Mouse (Mus musculus) midbrain, embryonic 15.5 days (tissue): Measurements from ENCODE around the gene Ube2q2. TPM values are rescaled to one million over a fixed set of nuclear protein-coding genes. Genes with fewer than 3 reads are reported as not detected.

ENCODE experiments used
- ATAC-seq: fragments of 200-750 bp; cut with Nextera tagmentation; replicated peaks from 2 replicates; pipeline ENCODE4 v1.8.0; 2017; ENCODE audit warnings: moderate TSS enrichment
- H3K27ac ChIP-seq: fragments of 300-500 bp; sonication (generic); 2 replicates; pipeline ENCODE4 v1.5.1; 2015; ENCODE audit warnings: mild to moderate bottlenecking, inconsistent platforms
- H3K27me3 ChIP-seq: fragments of 300-500 bp; sonication (generic); replicated peaks from 2 replicates; pipeline ENCODE4 v1.6.1; 2015; ENCODE audit warnings: inconsistent platforms
- H3K36me3 ChIP-seq: fragments of 300-500 bp; sonication (generic); replicated peaks from 2 replicates; pipeline ENCODE4 v1.6.1; 2015; ENCODE audit warnings: inconsistent platforms
- H3K4me1 ChIP-seq: fragments of 300-500 bp; sonication (generic); 2 replicates; pipeline ENCODE4 v1.6.1; 2015; ENCODE audit warnings: inconsistent platforms
- H3K4me2 ChIP-seq: fragments of 300-500 bp; sonication (generic); 2 replicates; pipeline ENCODE4 v1.6.1; 2015; ENCODE audit warnings: inconsistent platforms, mild to moderate bottlenecking, moderate library complexity
- H3K4me3 ChIP-seq: fragments of 300-500 bp; sonication (generic); 2 replicates; pipeline ENCODE4 v1.5.1; 2015; ENCODE audit warnings: mild to moderate bottlenecking, inconsistent platforms
- H3K9ac ChIP-seq: fragments of 300-500 bp; sonication (generic); 2 replicates; pipeline ENCODE4 v1.6.1; 2015; ENCODE audit warnings: mild to moderate bottlenecking, inconsistent platforms
- H3K9me3 ChIP-seq: fragments of 300-500 bp; sonication (generic); 2 replicates; pipeline ENCODE4 v1.6.1; 2016; ENCODE audit warnings: inconsistent platforms
- WGBS: fragments of 180-500 bp; shearing (Covaris S2); methylation state at CpG from one replicate; pipeline ENCODE4 v1.1.7; 2015; ENCODE audit warnings: mixed read lengths; 5-methylcytosine and 5-hydroxymethylcytosine counted together
- polyA plus RNA-seq: library from polyadenylated mRNA; unstranded; fragments of >200 nt; fragmentation: Nextera tagmentation; extraction: Ambion mirVana; gene quantifications from 2 replicates; pipeline ENCODE4 v1.2.1, GENCODE M21; 2015

The Ube2q2 gene
- polyA plus RNA-seq, 1 experiment from 2014 or later, result 40.3 TPM

DNA sequence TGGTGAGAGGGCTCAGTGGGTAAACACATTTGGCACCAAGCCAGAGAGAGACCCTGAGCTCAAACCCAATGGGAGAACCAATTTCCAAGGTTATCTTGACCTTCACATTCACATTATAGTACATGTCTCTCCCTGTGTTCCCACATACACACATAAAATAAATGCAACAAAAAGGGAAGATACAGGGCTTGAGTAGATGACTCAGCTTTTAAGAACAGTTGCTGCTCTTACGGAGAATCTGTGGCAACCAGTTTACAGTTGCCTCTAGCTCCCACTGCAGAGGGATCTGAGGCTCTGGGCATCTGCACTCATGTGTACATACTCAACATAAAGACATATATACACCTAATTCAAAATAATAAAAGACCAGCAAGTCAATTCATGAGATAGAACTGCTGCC lies 49.6 kb downstream of the Ube2q2 start:
- WGBS, result 94% methylated on average over 1 of the region's 1 CpGs

DNA sequence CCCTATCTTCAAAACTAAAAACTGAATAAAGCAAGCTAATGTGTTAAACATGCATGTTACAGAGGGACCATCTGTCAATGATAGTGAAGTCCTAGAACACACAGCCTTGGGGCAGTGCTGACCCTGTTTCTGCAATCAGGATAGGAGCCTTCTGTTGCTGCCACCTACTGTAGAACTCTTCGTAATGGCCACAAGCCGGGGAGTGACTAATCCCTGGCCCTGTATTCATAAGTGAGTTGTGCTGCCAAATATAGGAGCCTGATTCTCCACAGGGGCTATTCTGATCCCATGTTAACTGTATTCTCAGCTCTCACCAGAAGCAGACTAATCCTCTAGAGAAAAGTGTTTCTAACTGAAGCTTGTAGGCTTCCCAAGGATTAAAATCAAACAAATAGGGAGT lies 50.7 kb downstream of the Ube2q2 start:
- H3K36me3 ChIP-seq, result 0 out of 2 replicates have a peak, but pooled peaks cover 6% of the 10 kb centered on the region
- no peak overlapping the region for H3K9ac ChIP-seq
- H3K9me3 ChIP-seq, result no peaks in the 10 kb centered on the region
- H3K4me2 ChIP-seq, result no peak overlapping the region
- H3K27ac ChIP-seq, result no peak overlapping the region
- no peaks in the 10 kb centered on the region for H3K4me1 ChIP-seq
- 46% methylated on average over 2 of the region's 2 CpGs for WGBS
- H3K4me3 ChIP-seq, result no peak overlapping the region
- H3K27me3 ChIP-seq, result no peaks in the 10 kb centered on the region
- ATAC-seq, result no peak

More for the DNA sequence above, 49.6 kb downstream of the Ube2q2 start:
- H3K9ac ChIP-seq, result no peak overlapping the region
- no peaks in the 10 kb centered on the region for H3K27me3 ChIP-seq
- H3K9me3 ChIP-seq, result no peaks in the 10 kb centered on the region
- H3K4me2 ChIP-seq, result no peak overlapping the region
- no peaks in the 10 kb centered on the region for H3K4me1 ChIP-seq
- H3K36me3 ChIP-seq, result no peaks in the 10 kb centered on the region
- no peak overlapping the region for H3K4me3 ChIP-seq
- no peak for ATAC-seq
- no peak overlapping the region for H3K27ac ChIP-seq

DNA sequence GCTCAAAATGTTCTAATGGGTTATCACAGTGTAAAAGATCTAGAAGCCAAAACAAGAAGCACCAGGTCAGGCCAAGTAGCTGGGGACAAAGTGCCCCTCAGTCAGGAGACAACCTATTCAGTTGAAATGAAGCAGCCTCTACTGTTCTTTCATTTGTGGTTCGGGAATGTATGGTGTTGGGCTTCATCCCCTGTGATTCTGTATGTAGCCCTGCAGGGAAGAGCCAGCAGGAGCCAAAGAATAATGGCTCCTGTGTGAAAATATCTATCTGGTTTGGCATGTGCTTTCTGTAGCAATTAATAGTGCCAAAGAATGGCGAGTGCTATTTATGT lies 59.8 kb downstream of the Ube2q2 start:
- H3K4me3 ChIP-seq, result peak overlapping the region; percentile 90
- WGBS, result 1% methylated on average over 2 of the region's 2 CpGs
- no peaks in the 10 kb centered on the region for H3K9me3 ChIP-seq

DNA sequence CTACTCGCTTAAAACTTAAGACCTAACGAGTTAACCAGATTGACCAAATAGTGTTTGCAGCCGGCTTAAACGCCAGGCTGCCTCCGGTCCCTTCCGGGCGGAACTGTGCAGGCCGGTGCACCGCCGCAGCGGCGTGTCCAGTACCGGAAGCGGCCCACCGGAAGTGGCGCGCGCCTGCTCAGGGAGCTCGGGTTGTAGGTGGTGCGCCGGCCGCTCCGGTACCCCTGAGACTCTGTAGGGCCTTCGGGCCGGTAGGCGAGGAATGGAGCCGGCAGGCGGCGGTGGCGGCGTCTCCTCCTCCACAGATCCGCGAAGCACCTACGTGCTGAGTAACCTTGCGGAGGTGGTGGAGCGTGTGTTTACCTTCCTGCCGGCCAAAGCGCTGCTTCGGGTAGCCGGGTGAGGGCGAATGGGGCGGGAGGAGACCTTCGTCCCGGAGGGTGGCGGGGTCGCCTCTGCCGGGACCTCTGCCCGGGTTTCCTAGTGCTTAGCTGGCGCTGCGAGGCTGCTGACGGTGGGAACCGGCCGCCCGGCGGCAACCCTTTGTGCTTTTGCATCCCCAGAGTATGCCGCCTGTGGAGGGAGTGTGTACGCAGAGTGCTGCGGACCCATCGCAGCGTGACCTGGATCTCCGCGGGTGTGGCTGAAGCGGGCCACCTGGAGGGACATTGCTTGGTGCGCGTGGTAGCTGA lies 60.3 kb downstream of the Ube2q2 start, which contains the start of gene Fbxo22:
Gene Fbxo22, plus strand, starts transcription at position 136 of the 692 bp plus-strand sequence.
- peak; percentile 100 for ATAC-seq
- WGBS, result under 1% methylated on average over 65 of the region's 65 CpGs

More for the DNA sequence above, 59.8 kb downstream of the Ube2q2 start:
- peak overlapping the region; percentile 65 for H3K4me2 ChIP-seq
- peak; percentile 61 for ATAC-seq
- peak overlapping the region; percentile 87 for H3K9ac ChIP-seq
- H3K36me3 ChIP-seq, result 0 out of 2 replicates have a peak, but pooled peaks cover 8% of the 10 kb centered on the region
- peak overlapping the region; percentile 87 for H3K27ac ChIP-seq
- no peaks in the 10 kb centered on the region for H3K27me3 ChIP-seq
- peaks cover 33% of the 10 kb centered on the region for H3K4me1 ChIP-seq

DNA sequence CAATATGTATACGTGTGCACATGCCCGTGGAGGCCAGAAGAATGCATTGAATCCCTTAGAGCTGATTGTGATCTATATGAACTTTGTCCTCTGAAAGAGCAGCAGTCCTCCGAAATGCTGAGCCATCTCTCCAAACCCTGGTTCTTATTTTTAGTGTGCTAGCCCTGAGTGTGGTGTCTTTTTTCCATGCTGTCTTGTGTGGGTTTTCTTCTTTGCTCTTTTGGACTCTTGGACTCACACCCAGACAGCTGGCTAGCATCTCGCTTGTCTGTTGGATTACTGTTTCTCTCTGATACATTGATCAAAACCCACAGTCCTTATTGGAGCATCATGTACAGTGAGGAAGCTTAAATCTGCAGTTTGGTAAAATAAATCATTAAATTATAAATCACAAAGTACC lies 63.0 kb downstream of the Ube2q2 start:
- ATAC-seq, result no peak

More for the DNA sequence above, 60.3 kb downstream of the Ube2q2 start, which contains the start of gene Fbxo22:
- peak within 1 kb of the TSS; percentile 65 for H3K4me2 ChIP-seq
- peak within 1 kb of the TSS; percentile 90 for H3K4me3 ChIP-seq
- peaks cover 33% of the 10 kb centered on the region for H3K4me1 ChIP-seq
- H3K27ac ChIP-seq, result peak within 1 kb of the TSS; percentile 87
- no peaks in the 10 kb centered on the region for H3K27me3 ChIP-seq
- H3K9ac ChIP-seq, result peak within 1 kb of the TSS; percentile 87
- no peaks in the 10 kb centered on the region for H3K9me3 ChIP-seq
- H3K36me3 ChIP-seq, result peaks cover 8% of the 10 kb centered on the region

DNA sequence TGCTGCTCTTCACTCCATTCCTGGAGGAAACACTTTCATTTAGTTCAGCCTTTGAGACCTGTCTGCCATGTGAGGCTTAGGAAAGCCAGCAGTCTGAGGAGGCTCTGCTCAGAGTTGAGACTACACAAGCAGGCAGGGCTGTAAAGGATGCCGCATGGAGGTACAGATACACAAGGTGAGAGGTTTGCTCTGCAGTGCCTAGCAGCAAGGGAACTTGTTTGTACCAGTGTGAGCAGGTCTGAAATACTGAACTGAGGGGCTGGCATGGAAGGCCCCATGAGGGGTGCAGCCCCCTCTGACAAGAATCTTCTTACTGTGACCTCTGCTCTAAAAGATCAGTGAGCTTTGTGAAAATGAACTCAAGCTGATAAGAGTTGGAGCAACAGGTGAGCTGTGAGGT lies 64.7 kb downstream of the Ube2q2 start:
- 93% methylated on average over 1 of the region's 1 CpGs for WGBS
- no peak overlapping the region for H3K4me2 ChIP-seq
- no peaks in the 10 kb centered on the region for H3K27me3 ChIP-seq
- no peak for ATAC-seq
- no peak overlapping the region for H3K27ac ChIP-seq
- no peak overlapping the region for H3K9ac ChIP-seq
- no peak overlapping the region for H3K4me3 ChIP-seq
- peaks cover 32% of the 10 kb centered on the region for H3K36me3 ChIP-seq
- peaks cover 25% of the 10 kb centered on the region for H3K4me1 ChIP-seq
- no peaks in the 10 kb centered on the region for H3K9me3 ChIP-seq

More for the DNA sequence above, 63.0 kb downstream of the Ube2q2 start:
- Histone ChIP-seq H3K4me3 (no peak overlapping the region), H3K4me2 (no peak overlapping the region), H3K4me1 (peaks cover 33% of the 10 kb centered on the region), H3K9me3 (no peaks in the 10 kb centered on the region), H3K27ac (no peak overlapping the region), H3K36me3 (peaks cover 26% of the 10 kb centered on the region), H3K9ac (no peak overlapping the region), H3K27me3 (no peaks in the 10 kb centered on the region)
- WGBS, result 75% methylated on average over 4 of the region's 4 CpGs

DNA sequence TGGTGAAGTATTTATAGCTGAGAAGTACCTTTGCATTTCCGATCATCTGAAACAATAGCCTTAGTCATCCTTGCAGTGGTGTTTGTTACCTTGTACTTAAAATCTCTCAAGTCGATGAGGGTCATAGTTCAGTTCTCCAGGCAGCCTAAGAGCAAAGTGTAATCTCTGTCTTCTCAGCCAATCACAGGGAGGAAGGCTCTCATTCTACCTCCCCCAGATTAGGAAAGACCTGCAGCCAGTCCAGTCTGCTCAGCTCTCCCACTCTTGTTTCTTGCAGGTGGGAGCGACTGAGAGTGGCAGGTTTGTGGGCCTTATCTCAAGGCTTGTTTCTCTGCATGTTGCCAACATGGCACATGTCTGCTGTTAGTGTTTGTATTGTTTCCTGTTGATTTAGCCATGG lies 66.4 kb downstream of the Ube2q2 start:
- H3K4me2 ChIP-seq, result no peak overlapping the region
- H3K4me1 ChIP-seq, result peaks cover 17% of the 10 kb centered on the region
- H3K9ac ChIP-seq, result no peak overlapping the region
- no peaks in the 10 kb centered on the region for H3K27me3 ChIP-seq
- H3K4me3 ChIP-seq, result no peak overlapping the region
- no peak overlapping the region for H3K27ac ChIP-seq
- H3K9me3 ChIP-seq, result no peaks in the 10 kb centered on the region
- no peak for ATAC-seq
- WGBS, result 94% methylated on average over 3 of the region's 3 CpGs
- peaks cover 47% of the 10 kb centered on the region for H3K36me3 ChIP-seq

DNA sequence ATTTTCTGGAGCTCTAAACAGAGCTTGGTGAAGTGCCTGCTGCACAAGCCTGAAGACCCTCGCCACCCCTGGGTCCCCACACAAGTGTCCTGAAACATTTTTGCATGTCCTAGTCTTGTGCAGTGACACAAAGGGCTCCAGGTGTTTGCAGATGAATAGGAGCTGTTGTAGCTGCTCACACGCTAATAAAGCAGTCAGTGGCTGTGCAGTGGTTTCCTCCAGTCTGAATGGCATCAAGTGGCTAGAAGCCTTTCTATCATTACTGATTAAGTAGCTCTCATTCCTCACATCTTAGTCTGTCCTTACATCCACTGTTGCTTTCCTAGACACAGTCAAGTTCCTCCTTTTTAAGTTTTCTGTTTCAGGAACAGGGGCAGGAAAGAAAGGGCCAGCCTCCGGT lies 67.0 kb downstream of the Ube2q2 start:
- Histone ChIP-seq H3K9ac (no peak overlapping the region), H3K4me1 (peaks cover 11% of the 10 kb centered on the region), H3K27ac (no peak overlapping the region), H3K4me2 (no peak overlapping the region), H3K4me3 (no peak overlapping the region), H3K9me3 (no peaks in the 10 kb centered on the region), H3K36me3 (peaks cover 48% of the 10 kb centered on the region), H3K27me3 (no peaks in the 10 kb centered on the region)
- WGBS, result 82% methylated on average over 3 of the region's 3 CpGs
- ATAC-seq, result no peak

DNA sequence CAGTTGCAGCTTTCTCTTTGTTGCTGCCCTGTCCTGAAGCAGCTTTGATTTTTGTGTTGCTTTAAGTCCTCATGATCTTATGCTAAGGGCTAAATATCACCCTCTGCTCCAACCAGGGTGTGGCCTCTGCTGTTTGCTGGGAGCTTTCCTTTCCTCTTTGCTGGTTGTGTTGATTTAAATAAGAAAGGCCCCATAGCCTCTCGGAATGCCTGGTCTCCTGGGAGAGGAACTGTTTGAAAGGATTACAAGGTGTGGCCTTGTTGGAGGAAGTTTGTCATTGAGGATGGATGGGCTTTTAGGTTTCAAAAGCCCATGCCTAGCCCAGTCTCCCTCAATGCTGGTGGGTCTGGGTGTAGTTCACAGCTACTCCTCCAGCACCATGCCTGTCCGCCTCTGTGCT lies 67.4 kb downstream of the Ube2q2 start:
- Histone ChIP-seq H3K4me3 (no peak overlapping the region), H3K4me1 (peaks cover 7% of the 10 kb centered on the region; the same call in 1 of the 2 replicates), H3K36me3 (peaks cover 52% of the 10 kb centered on the region), H3K27me3 (no peaks in the 10 kb centered on the region), H3K9ac (no peak overlapping the region), H3K27ac (no peak overlapping the region), H3K4me2 (no peak overlapping the region), H3K9me3 (no peaks in the 10 kb centered on the region)
- ATAC-seq, result no peak
- 57% methylated on average over 2 of the region's 2 CpGs for WGBS

DNA sequence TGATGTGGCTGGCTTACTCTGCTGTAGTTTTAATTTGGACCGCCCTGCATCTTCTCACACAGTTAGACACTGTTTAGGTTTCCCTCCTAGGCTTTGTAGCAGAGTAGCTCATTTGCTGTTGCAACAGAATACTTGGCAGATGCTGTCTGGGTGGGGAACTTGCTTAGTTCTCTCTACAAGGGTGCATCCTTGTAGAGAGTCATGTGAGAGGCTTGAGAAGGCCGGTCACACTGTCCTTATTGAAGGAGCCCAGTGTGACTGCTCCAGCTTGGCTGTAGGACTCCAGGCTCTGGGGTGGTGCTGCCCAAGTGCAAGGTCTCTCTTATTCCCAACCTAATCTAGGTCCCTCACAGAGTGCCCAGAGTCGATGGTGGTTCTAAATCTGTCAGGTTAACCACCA lies 68.7 kb downstream of the Ube2q2 start:
- WGBS, result 94% methylated on average over 3 of the region's 3 CpGs
- H3K4me1 ChIP-seq, result no peaks in the 10 kb centered on the region
- H3K4me2 ChIP-seq, result no peak overlapping the region
- H3K27ac ChIP-seq, result no peak overlapping the region
- H3K4me3 ChIP-seq, result no peak overlapping the region
- peaks cover 62% of the 10 kb centered on the region for H3K36me3 ChIP-seq
- no peak for ATAC-seq
- no peaks in the 10 kb centered on the region for H3K27me3 ChIP-seq
- no peak overlapping the region for H3K9ac ChIP-seq
- no peaks in the 10 kb centered on the region for H3K9me3 ChIP-seq

DNA sequence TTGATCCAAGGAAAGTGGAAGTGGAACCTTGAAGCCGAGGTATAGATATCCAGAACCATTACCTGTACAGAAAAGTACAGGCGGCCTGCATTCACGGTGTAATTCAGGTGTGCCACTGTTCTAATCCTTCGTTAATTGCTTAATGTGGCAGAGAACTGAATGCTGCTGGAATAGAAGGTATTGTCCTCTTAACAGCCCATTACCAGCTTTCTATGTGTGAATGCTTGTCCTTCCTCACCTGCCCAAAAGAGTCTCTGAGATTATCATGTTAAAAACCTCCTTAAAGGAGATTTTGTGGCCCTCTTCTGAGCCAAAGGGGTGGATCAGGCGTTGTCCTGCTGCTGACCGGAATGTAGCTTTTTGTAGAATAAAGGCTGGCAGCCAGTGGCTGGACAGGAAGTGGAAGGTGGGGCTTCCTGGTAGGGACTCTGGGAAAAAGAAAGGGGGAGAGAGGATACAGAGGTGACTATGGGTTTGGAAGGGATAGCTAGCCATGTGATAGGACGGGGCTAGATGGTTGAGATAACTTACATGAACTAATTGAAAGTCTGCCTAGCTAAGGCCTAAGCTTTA lies 76.6 kb downstream of the Ube2q2 start:
- no peak overlapping the region for H3K4me3 ChIP-seq
- ATAC-seq, result no peak
- no peaks in the 10 kb centered on the region for H3K9me3 ChIP-seq
- WGBS, result 87% methylated on average over 7 of the region's 7 CpGs
- no peak overlapping the region for H3K9ac ChIP-seq
- peaks cover 33% of the 10 kb centered on the region for H3K36me3 ChIP-seq
- no peaks in the 10 kb centered on the region for H3K27me3 ChIP-seq
- H3K4me1 ChIP-seq, result no peaks in the 10 kb centered on the region
- H3K27ac ChIP-seq, result no peak overlapping the region
- no peak overlapping the region for H3K4me2 ChIP-seq

DNA sequence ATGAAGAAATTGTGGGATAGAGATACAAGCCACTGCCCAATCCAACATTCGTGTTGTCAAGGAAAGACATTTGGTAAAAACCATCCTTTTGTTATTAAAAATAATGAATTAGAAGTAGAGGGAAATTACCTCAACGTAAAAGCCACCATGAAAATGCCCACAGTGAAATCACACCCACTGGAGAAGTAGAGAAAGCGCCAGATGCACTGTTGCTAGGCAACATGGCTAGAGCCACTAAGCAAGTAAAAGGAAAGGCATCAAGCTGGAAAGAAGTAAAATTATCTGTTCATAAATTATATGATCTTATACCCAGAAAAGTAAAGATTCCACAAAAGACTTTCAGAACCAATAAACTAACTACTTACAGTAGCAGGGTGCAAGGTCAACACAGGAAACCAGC lies 77.6 kb downstream of the Ube2q2 start:
- Histone ChIP-seq H3K4me2 (no peak overlapping the region), H3K4me3 (no peak overlapping the region), H3K27ac (no peak overlapping the region), H3K36me3 (peaks cover 26% of the 10 kb centered on the region), H3K4me1 (no peaks in the 10 kb centered on the region), H3K27me3 (no peaks in the 10 kb centered on the region), H3K9me3 (no peaks in the 10 kb centered on the region), H3K9ac (no peak overlapping the region)
- ATAC-seq, result no peak
- 68% methylated on average over 3 of the region's 3 CpGs for WGBS

DNA sequence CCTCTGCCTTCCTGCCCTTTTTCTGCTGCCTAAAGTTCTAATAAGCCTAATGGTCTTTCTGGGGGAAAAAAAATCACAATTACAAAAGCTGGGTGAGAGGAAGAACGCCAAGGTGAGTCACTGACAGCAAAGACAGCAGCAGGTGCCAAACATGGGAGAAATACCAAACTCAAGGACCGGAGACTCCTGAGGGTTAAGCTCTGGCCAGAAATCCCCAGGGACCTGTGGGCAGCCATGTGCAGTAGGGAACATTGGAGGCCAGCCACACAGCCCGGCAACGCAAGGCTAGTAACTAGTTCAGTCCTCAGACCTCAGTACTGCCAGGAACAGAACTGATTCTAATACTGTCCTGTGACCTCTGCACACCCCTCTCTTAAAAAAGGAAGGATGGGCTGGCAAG lies 79.5 kb downstream of the Ube2q2 start:
- 91% methylated on average over 4 of the region's 4 CpGs for WGBS
- H3K4me3 ChIP-seq, result no peak overlapping the region
- H3K9ac ChIP-seq, result no peak overlapping the region
- peaks cover 11% of the 10 kb centered on the region; the same call in 1 of the 2 replicates for H3K36me3 ChIP-seq
- H3K4me1 ChIP-seq, result no peaks in the 10 kb centered on the region
- no peak for ATAC-seq
- H3K9me3 ChIP-seq, result no peaks in the 10 kb centered on the region
- H3K27ac ChIP-seq, result no peak overlapping the region
- H3K27me3 ChIP-seq, result no peaks in the 10 kb centered on the region
- H3K4me2 ChIP-seq, result no peak overlapping the region
